Mouse (Mus musculus): Measurements from ENCODE around the gene Isg20.

Isg20 gene

GRCm38 (mm10) chr7:78955086-78955485, 41.9 kb downstream of the Isg20 start:
- no peak for DNase-seq (ENCODE audit: low read depth, low spot score)

DNA sequence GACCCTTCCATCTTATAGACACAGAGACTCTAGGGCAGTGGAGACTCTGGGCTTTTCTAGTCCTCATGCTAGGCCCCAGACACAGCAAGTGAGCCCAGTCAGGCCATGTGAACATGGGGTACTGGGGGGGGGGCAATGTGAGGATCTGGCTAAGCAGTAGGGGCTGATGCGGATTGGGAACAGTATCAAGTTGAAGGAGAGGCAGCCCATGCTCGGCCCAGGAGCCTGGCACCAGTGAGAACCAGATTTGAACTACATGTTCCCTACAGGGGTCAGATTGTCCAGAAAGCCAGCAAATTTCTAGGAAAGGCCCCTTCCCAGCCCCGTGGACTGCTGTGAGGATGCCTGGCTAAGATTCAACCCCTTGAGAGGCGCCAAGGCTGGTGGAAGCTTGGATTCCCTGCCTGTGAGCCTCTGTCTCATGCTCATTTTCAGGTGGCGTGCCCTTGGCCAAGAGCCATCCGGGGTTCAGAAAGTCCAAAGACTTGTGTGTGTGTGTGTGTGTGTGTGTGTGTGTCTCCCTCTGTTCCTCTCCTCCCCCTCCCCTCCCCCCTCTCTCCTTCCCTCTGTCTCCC, 45.4 kb downstream of the Isg20 start:
- no peak for DNase-seq (ENCODE audit: low read depth, low spot score)

GRCm38 (mm10) chr7:78963891-78964290, 50.7 kb downstream of the Isg20 start:
- peak; percentile 10 for DNase-seq (ENCODE audit: low read depth, low spot score)
